Mouse (Mus musculus): ENCODE measurements around the gene Ss18l2.

Gene Ss18l2

DNA sequence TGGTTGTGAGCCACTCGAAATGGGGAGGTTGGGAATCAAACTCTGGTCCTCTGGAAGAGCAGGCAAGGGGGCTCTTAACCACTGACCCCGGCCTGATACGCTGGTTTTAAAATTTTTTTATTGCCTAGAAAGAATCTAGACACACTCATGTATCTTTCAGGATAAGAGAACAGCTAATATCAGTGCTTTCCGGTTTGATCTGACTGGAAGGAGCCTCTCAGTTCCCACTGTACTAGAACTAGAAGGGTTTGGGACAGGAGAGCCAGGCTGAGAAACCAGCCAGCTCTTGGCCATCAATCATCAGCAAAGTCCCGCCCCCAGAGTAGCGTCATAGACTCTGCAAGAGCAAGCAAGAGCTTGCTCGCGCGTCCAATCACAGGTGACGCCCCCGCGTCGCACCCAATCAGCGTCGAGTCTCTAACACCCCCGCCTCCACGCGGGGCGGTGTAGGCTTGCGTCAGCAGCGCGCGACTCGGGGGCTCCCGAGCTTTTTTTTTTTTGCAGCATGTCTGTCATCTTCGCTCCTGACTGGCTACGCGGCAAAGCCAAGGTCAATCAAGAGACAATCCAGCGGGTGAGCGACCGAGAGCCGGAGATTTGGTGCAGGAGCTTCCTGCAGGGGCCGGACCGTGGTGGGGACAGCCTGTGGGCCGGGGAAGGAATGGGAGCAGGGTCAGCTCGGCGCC is at the start of gene Ss18l2:
Gene Ss18l2 (plus strand): TSS at position 432 of the 686 bp plus-strand sequence.
- DNase-seq, result peak; percentile 99

GRCm38 (mm10) chr9:121663467-121663866 is 46.7 kb upstream of the Ss18l2 start:
- no peak for DNase-seq

DNA sequence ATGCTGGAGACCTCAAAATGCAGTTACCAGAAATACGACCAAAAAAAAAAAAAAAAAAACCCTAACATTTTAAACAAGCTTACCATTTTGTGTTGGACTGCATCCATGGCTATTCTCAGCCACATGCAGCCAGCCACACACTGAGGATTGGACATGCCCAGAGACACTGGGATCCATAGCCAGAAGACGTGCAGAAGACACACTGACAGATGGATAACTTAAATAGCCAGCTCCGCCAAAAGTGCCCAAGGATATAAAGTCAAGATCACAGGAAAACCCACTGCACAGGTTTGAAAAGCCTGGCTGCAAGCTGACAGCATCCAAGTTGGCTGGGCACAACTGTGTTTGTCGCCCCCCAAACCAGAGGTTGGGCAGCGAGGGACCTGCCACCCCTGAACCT is 46.0 kb upstream of the Ss18l2 start:
- no peak for DNase-seq

- no peak for DNase-seq
These were observed 43.0 kb upstream of the Ss18l2 start for GRCm38 (mm10) chr9:121666957-121667630.

- DNase-seq, result no peak
These were observed 42.3 kb upstream of the Ss18l2 start for GRCm38 (mm10) chr9:121667822-121668221.

DNA sequence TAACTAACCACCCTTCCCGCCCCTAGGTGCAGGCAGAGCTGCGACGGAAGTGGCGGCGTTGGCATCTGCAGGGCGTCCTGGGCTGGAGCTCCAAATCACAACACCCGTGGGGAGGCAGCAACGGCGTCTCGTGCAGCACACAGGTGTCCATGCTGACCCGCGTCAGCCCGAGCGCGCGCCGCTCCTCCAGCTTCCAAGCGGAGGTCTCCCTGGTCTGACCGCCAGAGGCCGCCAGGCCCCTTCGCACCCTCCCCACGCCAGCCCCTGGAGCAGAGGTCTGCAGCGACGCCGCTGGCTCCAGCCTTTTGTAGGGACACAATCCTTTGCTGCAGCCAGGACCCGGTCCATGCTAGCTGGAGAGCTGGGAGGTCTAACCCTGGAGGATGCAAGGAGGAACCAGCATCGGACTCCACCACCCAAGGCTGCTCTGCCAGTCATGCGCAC is 40.8 kb upstream of the Ss18l2 start:
- DNase-seq, result peak; percentile 89

DNA sequence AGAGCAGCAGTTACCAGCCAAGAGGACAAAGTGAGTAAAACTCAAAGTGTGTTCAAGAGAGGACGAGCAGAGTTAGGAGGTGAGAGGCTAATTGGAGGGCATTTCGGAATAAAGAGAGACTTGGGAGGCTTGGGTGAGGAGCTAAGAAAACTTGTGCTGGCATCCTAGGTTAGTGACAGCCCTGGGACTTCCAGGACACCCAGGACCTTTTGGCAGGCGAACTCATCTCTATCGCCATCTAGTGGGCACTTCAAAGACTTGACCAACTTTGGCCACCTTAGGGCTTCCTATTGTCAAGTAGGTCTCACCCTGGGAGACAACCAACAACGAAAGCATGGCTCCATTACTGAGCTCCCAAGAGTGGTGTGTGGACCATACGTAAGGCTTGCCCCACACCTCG is 38.8 kb upstream of the Ss18l2 start:
- peak; percentile 80 for DNase-seq

DNA sequence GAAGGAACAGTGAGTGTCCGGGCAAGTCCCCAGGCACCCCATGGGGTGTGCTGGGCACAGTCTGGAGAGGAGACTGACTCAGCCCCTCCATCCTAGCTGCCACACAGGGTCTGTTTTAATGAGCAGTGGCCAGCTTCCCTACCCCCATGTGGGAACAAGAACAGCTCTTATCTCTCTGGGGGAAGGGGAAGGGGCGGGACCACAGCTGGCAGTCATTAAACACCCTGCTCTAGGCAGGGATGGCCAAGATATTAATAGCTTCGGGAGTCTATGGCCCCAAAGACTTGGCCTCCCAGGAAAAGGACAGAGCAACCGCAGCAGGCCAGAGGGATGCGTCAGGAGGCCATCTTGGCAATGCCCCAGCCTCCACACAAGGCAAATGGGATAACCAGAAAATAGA is 37.8 kb upstream of the Ss18l2 start:
- peak; percentile 78 for DNase-seq

DNA sequence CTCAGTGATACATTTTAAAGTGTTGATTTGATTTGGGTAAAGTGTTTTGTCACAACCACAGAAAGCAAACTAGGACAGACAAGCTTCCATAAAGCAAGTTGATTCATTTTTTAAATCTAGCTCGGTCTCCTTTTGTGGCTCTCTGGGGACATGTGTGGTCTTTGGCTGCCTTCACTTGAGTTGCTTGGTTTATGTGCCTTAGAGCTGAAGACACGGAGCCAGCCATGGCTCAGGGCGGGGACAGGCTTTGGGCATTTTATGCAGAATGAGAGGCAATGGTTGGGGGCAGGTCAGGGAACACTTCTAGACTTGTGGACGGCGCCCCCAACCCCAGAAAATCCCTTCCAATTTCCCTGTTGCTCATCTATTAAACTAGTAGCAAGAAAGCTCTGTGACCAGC is 36.4 kb upstream of the Ss18l2 start:
- no peak for DNase-seq

DNA sequence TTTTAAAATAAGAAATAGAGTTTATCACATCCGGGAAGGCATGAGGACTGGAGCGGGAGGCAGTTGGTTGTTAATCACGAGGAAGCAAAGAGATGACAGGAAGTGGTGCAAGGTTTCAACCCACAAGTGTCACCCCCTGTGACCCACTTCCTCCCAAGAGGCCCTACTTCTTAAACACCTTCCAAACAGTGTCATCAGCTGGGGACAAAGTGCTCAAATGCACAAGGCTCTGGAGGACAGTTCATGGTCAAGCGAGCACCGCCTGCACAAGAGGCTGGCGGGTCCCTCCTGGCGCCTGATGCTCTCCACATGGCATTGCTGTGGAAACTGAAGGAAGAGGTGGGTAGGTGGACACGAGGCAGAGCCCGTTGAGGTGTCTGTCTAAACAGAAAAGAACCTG is 35.1 kb upstream of the Ss18l2 start:
- peak; percentile 35 for DNase-seq

GRCm38 (mm10) chr9:121675556-121675955 is 34.6 kb upstream of the Ss18l2 start:
- DNase-seq, result no peak

DNA sequence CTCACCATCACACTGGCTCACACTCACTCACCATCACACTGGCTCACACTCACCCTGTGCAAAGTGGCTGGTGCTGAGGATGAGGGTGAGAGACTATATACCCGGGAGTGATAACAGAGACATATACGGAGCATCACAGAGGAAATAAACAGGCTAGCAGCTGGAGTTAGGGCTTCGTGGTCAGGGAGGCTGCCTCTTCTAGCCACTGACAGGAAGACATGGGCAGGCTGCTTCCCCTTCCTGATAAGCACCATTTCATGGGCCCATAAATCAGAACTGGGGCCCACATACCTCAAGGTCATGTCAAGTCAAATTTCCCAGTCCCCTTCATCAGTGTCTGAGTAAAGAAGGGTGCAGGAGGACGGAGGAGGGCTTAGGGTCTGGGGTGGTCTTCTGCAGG is 33.1 kb upstream of the Ss18l2 start:
- DNase-seq, result no peak

GRCm38 (mm10) chr9:121677476-121677875 is 32.7 kb upstream of the Ss18l2 start:
- DNase-seq, result peak; percentile 85

DNA sequence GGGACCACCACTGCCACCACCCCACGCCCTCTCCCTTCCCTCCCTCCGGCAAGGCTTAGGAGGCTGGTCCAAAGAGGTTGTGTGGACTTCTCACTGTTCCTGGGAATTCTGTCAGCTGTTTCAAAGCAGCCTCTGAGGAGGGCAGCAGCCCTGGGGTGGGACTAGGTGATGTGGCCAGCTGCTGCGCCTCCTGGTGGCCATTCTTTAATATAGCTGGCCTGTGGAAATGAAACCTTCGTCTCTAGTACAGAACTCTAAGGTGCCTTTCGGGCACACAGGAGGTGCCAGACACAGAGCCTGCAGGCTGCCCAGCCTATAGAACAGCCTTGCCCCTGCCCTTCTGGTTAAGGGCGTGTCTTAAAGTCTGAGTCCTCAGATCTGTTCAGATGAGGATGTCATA is 30.6 kb upstream of the Ss18l2 start:
- peak; percentile 84 for DNase-seq

- no peak for DNase-seq
These were observed 28.9 kb upstream of the Ss18l2 start for GRCm38 (mm10) chr9:121681191-121681590.

DNA sequence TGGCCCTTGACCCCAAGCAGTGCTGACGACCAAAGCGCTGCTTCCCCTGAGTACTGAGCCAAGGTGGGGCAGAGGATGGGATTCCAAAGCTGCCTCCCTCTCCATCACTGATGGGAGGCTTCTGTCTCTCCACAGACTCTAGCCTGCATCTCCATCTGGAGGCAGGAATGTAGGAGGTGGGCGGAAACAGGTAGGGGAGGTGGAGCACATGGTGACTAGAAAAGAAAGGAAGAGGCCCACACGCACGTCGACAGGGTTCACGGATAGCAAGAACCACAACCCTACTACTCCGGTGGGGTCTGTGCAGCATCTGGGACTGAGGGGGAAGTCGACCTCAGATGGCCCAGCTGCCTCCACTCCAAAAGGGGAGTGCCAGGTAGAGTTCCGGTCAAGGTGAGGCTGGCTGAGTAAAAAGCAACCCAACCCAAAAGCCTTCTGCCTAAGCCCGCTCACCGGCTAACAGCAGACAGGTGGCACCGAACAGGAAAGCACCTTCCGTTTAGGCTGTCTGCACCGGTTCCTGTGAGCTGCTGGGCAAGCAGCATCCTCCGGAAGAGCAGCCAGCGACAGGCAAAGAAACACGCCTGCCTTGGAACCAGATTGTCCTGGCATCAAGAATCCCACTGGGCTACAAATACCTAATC is 28.0 kb upstream of the Ss18l2 start:
- DNase-seq, result no peak

DNA sequence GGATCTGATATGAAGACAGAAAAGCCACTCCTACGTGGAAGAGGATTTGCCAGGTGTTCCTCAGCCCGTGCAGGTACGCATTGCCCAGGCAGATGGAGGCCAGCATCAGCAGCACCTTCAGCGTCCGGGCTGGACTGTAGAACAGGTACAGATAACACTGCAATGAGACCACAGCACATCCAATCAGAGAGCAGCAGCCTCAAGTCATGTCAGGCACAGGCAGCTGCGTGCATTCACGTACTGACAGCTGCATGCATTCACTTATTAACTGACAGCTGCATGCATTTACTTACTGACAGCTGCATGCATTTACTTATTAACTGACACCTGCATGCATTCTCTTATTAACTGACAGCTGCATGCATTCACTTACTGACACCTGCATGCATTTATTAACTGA is 25.4 kb upstream of the Ss18l2 start:
- DNase-seq, result no peak

DNA sequence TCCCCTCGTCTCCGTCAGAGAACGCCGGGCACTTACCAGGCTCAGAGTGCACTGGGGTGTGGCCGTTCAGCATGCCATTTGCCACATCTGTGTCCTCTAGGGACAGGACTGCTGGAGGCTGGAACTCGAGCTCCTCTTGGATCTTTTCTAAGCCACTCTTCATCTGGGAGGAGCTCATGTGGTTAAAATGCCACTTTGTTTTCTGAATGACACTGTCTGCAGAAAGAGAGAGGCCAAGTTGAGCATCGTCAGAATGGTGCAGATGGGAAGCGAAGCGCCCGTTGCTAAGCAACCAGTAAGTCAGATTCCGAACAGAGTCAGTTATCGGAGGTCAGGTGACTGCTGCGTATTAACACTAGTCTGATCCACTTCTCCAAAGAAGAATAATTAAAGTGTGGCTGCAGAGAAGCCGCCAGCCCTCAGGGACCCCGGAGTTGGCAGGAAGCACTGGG is 19.9 kb upstream of the Ss18l2 start:
- no peak for DNase-seq

- no peak for DNase-seq
These were observed 19.4 kb upstream of the Ss18l2 start for GRCm38 (mm10) chr9:121690734-121691133.

DNA sequence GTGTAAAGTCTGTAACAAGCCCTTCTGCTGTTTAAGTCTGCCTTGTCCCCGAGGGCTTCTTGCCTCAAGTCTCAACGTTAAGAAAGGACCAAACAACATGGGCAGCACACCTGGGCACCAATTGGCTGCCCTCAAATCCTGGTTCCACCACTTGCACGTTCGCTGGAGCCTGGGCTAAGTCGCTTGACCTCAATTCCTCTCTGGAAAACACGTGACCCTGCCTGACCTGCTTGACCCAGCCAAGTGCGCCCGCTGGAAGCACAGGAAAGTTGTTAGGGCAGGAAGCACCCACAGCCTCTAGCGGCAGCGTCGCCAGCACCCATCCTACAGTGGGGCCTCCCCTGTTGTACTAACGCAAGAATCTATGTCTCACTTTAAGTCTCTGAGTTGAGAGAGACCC is 15.4 kb upstream of the Ss18l2 start:
- DNase-seq, result no peak

- DNase-seq, result peak; percentile 63
These were observed 13.5 kb upstream of the Ss18l2 start for GRCm38 (mm10) chr9:121696626-121697025.

DNA sequence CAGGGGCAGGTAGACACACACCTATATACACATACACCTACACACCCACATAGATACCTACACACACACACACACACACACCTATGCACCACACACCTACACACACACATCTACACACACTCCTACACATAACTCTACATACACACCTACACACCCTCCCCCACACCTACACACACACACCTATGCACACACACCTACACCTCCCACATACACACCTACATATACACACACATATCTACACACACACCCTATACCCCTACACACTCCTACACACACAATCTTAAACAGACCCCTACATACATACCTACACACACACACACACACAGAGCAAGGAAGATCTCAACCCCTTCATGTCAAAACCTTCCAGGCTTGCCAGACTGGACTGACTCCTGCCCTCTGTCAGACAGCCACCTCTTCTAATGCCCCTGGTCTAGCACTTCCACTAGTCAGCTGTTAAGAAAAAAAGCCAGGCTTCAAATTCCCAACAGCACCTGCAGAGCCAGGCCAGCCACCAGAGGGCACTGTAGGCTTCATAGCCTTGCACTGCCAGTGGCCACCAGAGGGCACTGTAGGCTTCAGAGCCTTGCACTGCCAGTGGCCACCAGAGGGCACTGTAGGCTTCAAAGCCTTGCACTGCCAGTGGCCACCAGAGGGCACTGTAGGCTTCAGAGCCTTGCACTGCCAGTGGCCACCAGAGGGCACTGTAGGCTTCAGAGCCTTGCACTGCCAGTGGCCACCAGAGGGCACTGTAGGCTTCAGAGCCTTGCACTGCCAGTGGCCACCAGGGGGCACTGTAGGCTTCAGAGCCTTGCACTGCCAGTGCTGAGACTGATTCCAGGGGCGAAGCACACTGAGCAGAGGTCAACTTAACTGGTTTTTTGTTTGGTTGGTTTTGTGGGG is 12.7 kb upstream of the Ss18l2 start:
- DNase-seq, result peak; percentile 82

DNA sequence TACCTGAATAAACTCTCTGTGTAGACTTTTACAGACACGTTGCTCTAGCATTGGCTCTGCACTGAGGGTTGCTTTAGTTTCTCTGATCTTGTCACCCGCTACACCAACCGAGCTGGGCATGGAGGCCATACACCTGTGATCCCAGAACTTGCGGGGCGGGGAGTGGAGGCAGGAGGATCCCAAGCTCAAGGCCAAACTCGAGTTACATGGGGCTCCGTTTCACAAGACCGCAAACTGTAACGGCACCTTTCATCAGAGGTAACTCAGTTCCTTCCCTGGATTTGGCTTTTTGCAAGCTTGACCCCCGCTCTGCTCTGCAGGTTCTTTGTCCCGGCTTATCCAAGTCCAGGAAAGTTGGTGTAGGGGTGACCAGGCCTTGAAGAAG is 5.9 kb upstream of the Ss18l2 start:
- DNase-seq, result no peak

Measured in lung, postnatal 10 days (tissue).